Mouse (Mus musculus) MEL (cell line): ENCODE results near the gene Parp11.

ENCODE experiments used
- CTCF ChIP-seq, 3 experiments: IDR thresholded peaks in 2 of 3; conservative IDR thresholded peaks in 1 of 3; 2 replicates each; pipeline ENCODE4 v1.5.1; 2011 to 2012; ENCODE audit warnings: low read length in 3 of 3, low read depth in 2 of 3, mild to moderate bottlenecking in 2 of 3, improper control_type of control experiment in 1 of 3, inconsistent platforms in 1 of 3, mixed read lengths in 1 of 3, moderate library complexity in 1 of 3; ENCODE audit not compliant: control insufficient read depth in 1 of 3, insufficient read depth in 1 of 3, poor library complexity in 1 of 3, severe bottlenecking in 1 of 3
- EP300 ChIP-seq, 2 experiments: IDR thresholded peaks; 2 replicates each; pipeline ENCODE4 v1.6.1; 2011; ENCODE audit warnings: improper control_type of control experiment in 2 of 2, low read length in 2 of 2, low read depth in 1 of 2, mild to moderate bottlenecking in 1 of 2
- MXI1 ChIP-seq: IDR thresholded peaks from 2 replicates; pipeline ENCODE4 v1.6.1; 2011; ENCODE audit warnings: mild to moderate bottlenecking, low read depth, low read length, improper control_type of control experiment
- USF1 ChIP-seq: IDR thresholded peaks from 2 replicates; pipeline ENCODE4 v1.6.1; 2014; ENCODE audit warnings: low read depth, mild to moderate bottlenecking, inconsistent platforms, low read length, improper control_type of control experiment, moderate library complexity

- TF ChIP-seq CTCF (IDR thresholded peaks at IDR 0.05 in 2 of 3, conservative IDR thresholded peaks at IDR 0.05 in 1 of 3; ENCODE audit: control insufficient read depth in 1 of 3, insufficient read depth in 1 of 3, low read depth in 2 of 3, low read length in 3 of 3, poor library complexity in 1 of 3, severe bottlenecking in 1 of 3), result no peak
- TF ChIP-seq MXI1, result no peak
- no peak for TF ChIP-seq USF1
- TF ChIP-seq EP300 (IDR thresholded peaks at IDR 0.05; ENCODE audit: low read depth in 1 of 2, low read length in 2 of 2), result no peak
Measured at GRCm38 (mm10) chr6:127461491-127461890, 14.9 kb downstream of the Parp11 start.
